Mouse (Mus musculus): ENCODE measurements at regions not wholly inside any gene's neighbourhood (a gene's known extent, or its start where the extent isn't known, plus 50 kb on each side); places are given as distances from the start of the nearest gene placed in this dataset.

- no peak for DNase-seq
Measured at GRCm38 (mm10) chr3:63542638-63543408, 59.1 kb upstream of the Gm34302 start.

GRCm38 (mm10) chr3:63538881-63539280 lies 55.2 kb upstream of the Gm34302 start:
- DNase-seq: no peak

GRCm38 (mm10) chr3:63534141-63534540 lies 50.5 kb upstream of the Gm34302 start:
- DNase-seq: no peak

Measured in cerebellum, adult 11 months (tissue).